Mouse (Mus musculus): ENCODE results near the gene Usp33. TPM values are rescaled to one million over a fixed set of nuclear protein-coding genes. Genes with fewer than 3 reads are reported as not detected.

The Usp33 gene
- polyA plus RNA-seq, 1 experiment from 2014 or later: 65.6 TPM

DNA sequence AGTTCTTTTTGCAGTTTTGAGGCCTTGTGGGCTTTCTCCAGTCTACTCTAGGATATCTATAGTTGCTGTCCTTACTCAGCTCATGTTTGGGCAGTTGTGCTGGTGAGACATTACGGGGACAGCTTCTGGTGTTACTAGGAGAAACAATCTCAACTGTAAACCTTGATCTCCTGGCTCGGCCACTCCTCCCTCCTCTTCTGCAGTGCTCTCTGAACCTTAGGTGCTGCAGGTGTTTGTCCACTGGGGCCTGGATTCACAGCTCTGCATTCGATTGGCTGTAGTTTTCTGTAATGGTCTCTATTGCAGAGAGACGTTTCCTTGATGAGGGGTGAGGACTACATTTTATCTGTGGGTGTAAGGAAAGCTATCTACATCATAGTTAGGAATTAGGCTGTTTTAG lies 6.0 kb downstream of the Usp33 start:
- WGBS: 89% methylated on average over 4 of the region's 4 CpGs
- Histone ChIP-seq H3K4me1 (ENCODE audit: control insufficient read depth, insufficient read depth, low read length) (peaks cover 6% of the 10 kb centered on the region), H3K36me3 (ENCODE audit: control insufficient read depth, insufficient read depth, low read length) (no peaks in the 10 kb centered on the region), H3K27me3 (ENCODE audit: control insufficient read depth, insufficient read depth, low read length) (no peaks in the 10 kb centered on the region), H3K4me3 (ENCODE audit: low read depth, low read length) (no peak overlapping the region), H3K27ac (ENCODE audit: low read depth, low read length) (no peak overlapping the region), H3K9me3 (ENCODE audit: control insufficient read depth, low read length) (no peaks in the 10 kb centered on the region), H3K9ac (ENCODE audit: low read length) (no peak overlapping the region), H3K4me2 (no peak overlapping the region)
- no peak for ATAC-seq (ENCODE audit: low FRiP score)
- DNase-seq (ENCODE audit: low spot score, missing footprints): peak; percentile 33

DNA sequence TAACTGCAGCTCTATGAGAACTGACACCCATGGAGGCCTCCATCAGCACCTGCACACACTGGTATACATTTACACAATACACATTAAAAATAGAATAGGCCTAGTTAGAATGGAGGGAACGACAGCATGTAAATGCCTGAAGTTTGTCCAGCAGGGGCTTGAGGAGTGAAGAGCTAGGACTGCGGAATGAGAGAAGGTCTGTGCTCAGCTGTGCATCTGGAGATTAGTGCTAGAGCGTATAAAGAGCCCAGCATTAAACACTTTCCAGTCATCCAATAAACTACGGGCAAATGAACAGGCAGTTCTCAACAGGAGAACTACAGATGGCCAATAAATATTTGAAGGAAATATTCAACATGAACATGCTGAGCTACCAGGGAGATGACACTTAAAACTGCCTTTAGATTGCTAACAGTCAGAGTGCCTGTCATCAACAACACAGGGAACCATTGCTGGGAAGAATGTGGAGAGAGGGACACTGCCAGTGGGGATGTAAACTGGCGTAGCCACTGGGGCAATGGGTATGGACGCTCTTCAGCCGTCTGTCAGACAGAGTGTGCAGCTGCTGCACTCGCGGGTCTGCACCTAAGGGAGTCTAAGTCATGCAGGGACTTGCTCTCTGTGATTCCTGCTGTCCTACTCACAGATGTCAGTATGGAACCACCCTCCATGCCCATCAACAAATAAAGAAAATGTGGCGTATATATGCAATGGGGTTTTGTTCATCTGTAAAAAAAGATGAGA lies 7.3 kb downstream of the Usp33 start:
- H3K9me3 ChIP-seq (ENCODE audit: control insufficient read depth, low read length): no peaks in the 10 kb centered on the region
- H3K4me1 ChIP-seq (ENCODE audit: control insufficient read depth, insufficient read depth, low read length): no peaks in the 10 kb centered on the region
- no peak overlapping the region for H3K9ac ChIP-seq (ENCODE audit: low read length)
- no peaks in the 10 kb centered on the region for H3K27me3 ChIP-seq (ENCODE audit: control insufficient read depth, insufficient read depth, low read length)
- no peaks in the 10 kb centered on the region for H3K36me3 ChIP-seq (ENCODE audit: control insufficient read depth, insufficient read depth, low read length)
- no peak overlapping the region for H3K27ac ChIP-seq (ENCODE audit: low read depth, low read length)
- WGBS: 78% methylated on average over 10 of the region's 10 CpGs
- peak; percentile 45; the same call in 1 of the 2 replicates for ATAC-seq (ENCODE audit: low FRiP score)
- peak; percentile 77 for DNase-seq (ENCODE audit: low spot score, missing footprints)
- no peak overlapping the region for H3K4me2 ChIP-seq
- H3K4me3 ChIP-seq (ENCODE audit: low read depth, low read length): no peak overlapping the region

GRCm38 (mm10) chr3:152355361-152355760 lies 9.1 kb downstream of the Usp33 start:
- Histone ChIP-seq H3K27me3 (ENCODE audit: control insufficient read depth, insufficient read depth, low read length) (no peaks in the 10 kb centered on the region), H3K4me3 (ENCODE audit: low read depth, low read length) (no peak overlapping the region), H3K4me2 (no peak overlapping the region), H3K4me1 (ENCODE audit: control insufficient read depth, insufficient read depth, low read length) (no peaks in the 10 kb centered on the region), H3K36me3 (ENCODE audit: control insufficient read depth, insufficient read depth, low read length) (peaks cover 6% of the 10 kb centered on the region; the same call in 1 of the 2 replicates), H3K27ac (ENCODE audit: low read depth, low read length) (no peak overlapping the region), H3K9ac (ENCODE audit: low read length) (no peak overlapping the region), H3K9me3 (ENCODE audit: control insufficient read depth, low read length) (no peaks in the 10 kb centered on the region)
- ATAC-seq (ENCODE audit: low FRiP score): no peak
- peak; percentile 21 for DNase-seq (ENCODE audit: low spot score, missing footprints)
- WGBS: 75% methylated on average over 5 of the region's 5 CpGs

DNA sequence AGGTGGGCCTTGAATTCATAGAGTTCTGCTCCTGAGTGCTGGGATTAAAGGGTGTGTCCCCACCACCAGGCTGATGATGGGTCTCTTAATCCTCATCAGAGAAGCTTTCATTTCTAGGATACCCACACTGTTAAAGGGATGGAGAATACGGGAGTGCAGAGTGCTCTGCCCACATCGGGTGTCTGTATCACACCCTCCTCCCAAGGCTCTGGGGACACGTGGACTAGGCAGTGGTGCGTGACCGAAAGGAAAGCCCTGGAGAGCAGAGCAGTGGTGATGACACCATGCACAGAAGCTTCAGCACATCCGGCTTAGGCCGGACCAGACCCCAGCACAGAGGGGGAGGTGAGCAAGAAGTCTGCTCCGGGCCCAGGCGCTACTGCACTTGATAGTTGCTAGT lies 10.5 kb downstream of the Usp33 start:
- Histone ChIP-seq H3K9ac (ENCODE audit: low read length) (no peak overlapping the region), H3K36me3 (ENCODE audit: control insufficient read depth, insufficient read depth, low read length) (peaks cover 6% of the 10 kb centered on the region; the same call in 1 of the 2 replicates), H3K9me3 (ENCODE audit: control insufficient read depth, low read length) (no peaks in the 10 kb centered on the region), H3K27ac (ENCODE audit: low read depth, low read length) (no peak overlapping the region), H3K4me3 (ENCODE audit: low read depth, low read length) (no peak overlapping the region), H3K4me1 (ENCODE audit: control insufficient read depth, insufficient read depth, low read length) (no peaks in the 10 kb centered on the region), H3K4me2 (no peak overlapping the region), H3K27me3 (ENCODE audit: control insufficient read depth, insufficient read depth, low read length) (no peaks in the 10 kb centered on the region)
- DNase-seq (ENCODE audit: low spot score, missing footprints) (peak; percentile 71), ATAC-seq (ENCODE audit: low FRiP score) (no peak)
- 82% methylated on average over 9 of the region's 9 CpGs for WGBS

- Histone ChIP-seq H3K4me2 (no peak overlapping the region), H3K36me3 (ENCODE audit: control insufficient read depth, insufficient read depth, low read length) (peaks cover 8% of the 10 kb centered on the region; the same call in 1 of the 2 replicates)
- 83% methylated on average over 7 of the region's 7 CpGs for WGBS
Observed at GRCm38 (mm10) chr3:152359151-152359550, 12.9 kb downstream of the Usp33 start.

DNA sequence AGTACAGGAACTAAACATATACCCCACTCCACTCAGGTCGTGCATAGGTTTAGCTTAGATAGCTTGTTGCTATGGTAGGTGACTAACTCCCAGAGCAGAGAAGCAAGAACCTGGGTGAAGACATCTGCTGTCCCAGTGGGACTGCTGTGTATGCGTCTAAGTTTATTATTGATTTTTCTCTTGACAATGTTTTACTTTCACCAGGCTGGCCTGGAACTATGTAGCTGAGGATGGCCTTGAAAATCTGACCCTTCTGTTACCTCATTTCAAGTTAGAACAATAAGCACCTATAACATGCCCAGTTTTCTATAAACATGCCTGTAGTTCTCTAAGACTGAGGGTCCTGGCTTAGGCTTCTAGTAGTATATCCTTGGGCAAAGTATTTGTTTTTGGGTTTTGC lies 17.9 kb downstream of the Usp33 start:
- H3K4me3 ChIP-seq (ENCODE audit: low read depth, low read length): no peak overlapping the region
- H3K36me3 ChIP-seq (ENCODE audit: control insufficient read depth, insufficient read depth, low read length): peaks cover 11% of the 10 kb centered on the region; the same call in 1 of the 2 replicates
- WGBS: 91% methylated on average over 2 of the region's 2 CpGs
- ATAC-seq (ENCODE audit: low FRiP score): no peak
- no peaks in the 10 kb centered on the region for H3K27me3 ChIP-seq (ENCODE audit: control insufficient read depth, insufficient read depth, low read length)
- no peaks in the 10 kb centered on the region for H3K9me3 ChIP-seq (ENCODE audit: control insufficient read depth, low read length)
- DNase-seq (ENCODE audit: low spot score, missing footprints): no peak
- no peak overlapping the region for H3K9ac ChIP-seq (ENCODE audit: low read length)
- no peak overlapping the region for H3K27ac ChIP-seq (ENCODE audit: low read depth, low read length)
- no peak overlapping the region for H3K4me2 ChIP-seq
- H3K4me1 ChIP-seq (ENCODE audit: control insufficient read depth, insufficient read depth, low read length): no peaks in the 10 kb centered on the region

More at GRCm38 (mm10) chr3:152359151-152359550, 12.9 kb downstream of the Usp33 start:
- DNase-seq (ENCODE audit: low spot score, missing footprints): no peak
- H3K4me1 ChIP-seq (ENCODE audit: control insufficient read depth, insufficient read depth, low read length): no peaks in the 10 kb centered on the region
- H3K4me3 ChIP-seq (ENCODE audit: low read depth, low read length): no peak overlapping the region
- no peak overlapping the region for H3K9ac ChIP-seq (ENCODE audit: low read length)
- H3K9me3 ChIP-seq (ENCODE audit: control insufficient read depth, low read length): no peaks in the 10 kb centered on the region
- no peak overlapping the region for H3K27ac ChIP-seq (ENCODE audit: low read depth, low read length)
- no peaks in the 10 kb centered on the region for H3K27me3 ChIP-seq (ENCODE audit: control insufficient read depth, insufficient read depth, low read length)
- ATAC-seq (ENCODE audit: low FRiP score): no peak

GRCm38 (mm10) chr3:152376063-152376462 lies 29.8 kb downstream of the Usp33 start:
- Histone ChIP-seq H3K27ac (ENCODE audit: low read depth, low read length) (no peak overlapping the region), H3K4me2 (no peak overlapping the region), H3K9me3 (ENCODE audit: control insufficient read depth, low read length) (no peaks in the 10 kb centered on the region), H3K9ac (ENCODE audit: low read length) (no peak overlapping the region), H3K4me1 (ENCODE audit: control insufficient read depth, insufficient read depth, low read length) (no peaks in the 10 kb centered on the region), H3K27me3 (ENCODE audit: control insufficient read depth, insufficient read depth, low read length) (no peaks in the 10 kb centered on the region), H3K4me3 (ENCODE audit: low read depth, low read length) (no peak overlapping the region), H3K36me3 (ENCODE audit: control insufficient read depth, insufficient read depth, low read length) (peaks cover 5% of the 10 kb centered on the region; the same call in 1 of the 2 replicates)
- WGBS: 93% methylated on average over 4 of the region's 4 CpGs
- DNase-seq (ENCODE audit: low spot score, missing footprints) (no peak), ATAC-seq (ENCODE audit: low FRiP score) (no peak)

GRCm38 (mm10) chr3:152384106-152384505 lies 37.8 kb downstream of the Usp33 start:
- Histone ChIP-seq H3K4me1 (ENCODE audit: control insufficient read depth, insufficient read depth, low read length) (no peaks in the 10 kb centered on the region), H3K4me2 (no peak overlapping the region), H3K9ac (ENCODE audit: low read length) (no peak overlapping the region), H3K27ac (ENCODE audit: low read depth, low read length) (no peak overlapping the region), H3K27me3 (ENCODE audit: control insufficient read depth, insufficient read depth, low read length) (no peaks in the 10 kb centered on the region), H3K36me3 (ENCODE audit: control insufficient read depth, insufficient read depth, low read length) (peaks cover 14% of the 10 kb centered on the region), H3K4me3 (ENCODE audit: low read depth, low read length) (no peak overlapping the region), H3K9me3 (ENCODE audit: control insufficient read depth, low read length) (no peaks in the 10 kb centered on the region)
- no peak for ATAC-seq (ENCODE audit: low FRiP score)
- no peak for DNase-seq (ENCODE audit: low spot score, missing footprints)
- WGBS: 76% methylated on average over 11 of the region's 11 CpGs

DNA sequence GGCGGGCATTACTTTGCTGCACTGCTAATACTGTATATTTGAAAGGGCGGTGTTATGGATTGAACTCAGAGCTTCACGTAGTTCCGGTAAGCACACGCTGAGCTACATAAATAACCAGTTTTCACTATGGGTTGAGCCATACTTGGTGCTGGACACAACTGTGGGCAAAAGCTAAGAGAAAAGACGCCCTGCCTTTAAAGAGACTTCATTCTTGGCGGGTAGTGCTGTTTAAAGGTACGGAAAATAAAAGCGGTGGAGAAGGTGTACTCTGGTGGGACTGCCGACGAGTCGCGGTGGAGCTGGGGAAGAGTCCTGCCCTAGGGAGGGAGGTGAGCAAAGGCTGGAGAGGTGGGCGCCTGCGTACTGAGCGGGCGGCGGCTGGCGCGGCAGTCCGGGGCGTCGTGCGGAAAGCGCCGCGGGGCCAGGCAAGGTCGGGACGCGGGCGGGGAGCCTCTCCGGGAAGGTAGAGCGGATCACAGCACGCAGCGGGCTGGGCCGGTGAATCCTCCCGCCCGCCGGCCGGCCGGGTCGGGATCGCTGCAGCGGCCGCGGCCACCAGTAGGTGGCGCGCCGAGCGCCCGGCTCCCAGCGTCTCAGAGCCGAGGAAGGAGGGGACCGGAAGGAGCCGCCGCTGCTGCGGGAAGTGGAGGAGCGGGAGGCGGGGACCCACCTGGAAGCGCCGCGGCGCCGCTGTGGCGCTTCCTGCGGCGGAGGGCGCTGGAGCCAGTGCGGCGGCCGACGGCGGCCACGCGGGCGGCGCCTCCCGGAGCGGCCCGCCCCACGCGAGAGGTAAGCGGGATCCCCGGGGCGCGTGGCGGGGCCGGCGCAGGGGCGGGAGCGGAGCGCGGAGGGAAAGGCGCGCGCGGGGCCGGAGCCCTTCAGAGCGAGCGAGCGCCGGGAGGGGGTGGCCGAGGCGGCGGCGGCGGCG lies 49.3 kb downstream of the Usp33 start, which contains the start of gene Zzz3:
TSS of gene Zzz3 (plus strand) at position 124 of the 928 bp plus-strand sequence.
- no peaks in the 10 kb centered on the region for H3K9me3 ChIP-seq (ENCODE audit: control insufficient read depth, low read length)
- peak; percentile 100 for DNase-seq (ENCODE audit: low spot score, missing footprints)
- H3K36me3 ChIP-seq (ENCODE audit: control insufficient read depth, insufficient read depth, low read length): peaks cover 2% of the 10 kb centered on the region; the same call in 1 of the 2 replicates
- H3K4me2 ChIP-seq: peak within 1 kb of the TSS; percentile 79
- H3K27me3 ChIP-seq (ENCODE audit: control insufficient read depth, insufficient read depth, low read length): no peaks in the 10 kb centered on the region
- H3K9ac ChIP-seq (ENCODE audit: low read length): peak within 1 kb of the TSS; percentile 94
- WGBS: under 1% methylated on average over 80 of the region's 108 CpGs
- peak within 1 kb of the TSS; percentile 98 for H3K27ac ChIP-seq (ENCODE audit: low read depth, low read length)
- H3K4me3 ChIP-seq (ENCODE audit: low read depth, low read length): peak within 1 kb of the TSS; percentile 85
- peaks cover 12% of the 10 kb centered on the region for H3K4me1 ChIP-seq (ENCODE audit: control insufficient read depth, insufficient read depth, low read length)
- ATAC-seq (ENCODE audit: low FRiP score): peak; percentile 92
